Mouse (Mus musculus) myocyte (in vitro differentiated cells): ENCODE data around the gene Ergic1. TPM values are rescaled to one million over a fixed set of nuclear protein-coding genes. Genes with fewer than 3 reads are reported as not detected.

Experiments used
- H3K27me3 ChIP-seq: one replicate; pipeline ENCODE4 v1.6.1; 2011; ENCODE audit not compliant: control insufficient read depth, insufficient read depth, insufficient read length
- H3K36me3 ChIP-seq: one replicate; pipeline ENCODE4 v1.6.1; 2011; ENCODE audit not compliant: control insufficient read depth, insufficient read depth
- H3K4me2 ChIP-seq: one replicate; pipeline ENCODE4 v1.6.1; 2011; ENCODE audit warnings: low read depth, control low read depth
- H3K4me3 ChIP-seq: one replicate; pipeline ENCODE4 v1.5.1; 2011; ENCODE audit warnings: mild to moderate bottlenecking, control low read depth, moderate library complexity
- H3K79me2 ChIP-seq: one replicate; pipeline ENCODE4 v1.6.1; 2011; ENCODE audit not compliant: control insufficient read depth, insufficient read depth
- H3ac ChIP-seq: one replicate; pipeline ENCODE4 v1.6.1; 2011; ENCODE audit not compliant: control insufficient read depth, insufficient read length
- CEBPB ChIP-seq: IDR thresholded peaks from 2 replicates; pipeline ENCODE4 v1.6.1; 2011; ENCODE audit warnings: mild to moderate bottlenecking, moderate library complexity; ENCODE audit not compliant: poor library complexity, insufficient read depth, severe bottlenecking
- E2F4 ChIP-seq: IDR thresholded peaks from one replicate; pipeline ENCODE4 v1.6.1; 2011; ENCODE audit warnings: mild to moderate bottlenecking, control low read depth, moderate library complexity; ENCODE audit not compliant: insufficient read depth
- MAX ChIP-seq: IDR thresholded peaks from one replicate; pipeline ENCODE4 v1.6.1; 2011; ENCODE audit warnings: low read depth, mild to moderate bottlenecking, control low read depth
- MYOD1 ChIP-seq, 3 experiments: IDR thresholded peaks; one replicate each; pipeline ENCODE4 v1.6.1; 2011; ENCODE audit warnings: control low read depth in 2 of 3, low read depth in 2 of 3, mild to moderate bottlenecking in 2 of 3, moderate library complexity in 1 of 3; ENCODE audit not compliant: insufficient read length in 2 of 3, control insufficient read depth in 1 of 3
- MYOG ChIP-seq, 3 experiments: IDR thresholded peaks; one replicate each; pipeline ENCODE4 v1.6.1; 2011; ENCODE audit warnings: control low read depth in 2 of 3, low read depth in 2 of 3, mild to moderate bottlenecking in 2 of 3; ENCODE audit not compliant: insufficient read length in 2 of 3, control insufficient read depth in 1 of 3, insufficient read depth in 1 of 3
- POLR2A ChIP-seq: IDR thresholded peaks from one replicate; pipeline ENCODE4 v1.6.1; 2011; ENCODE audit warnings: low read depth, mild to moderate bottlenecking, control low read depth, moderate library complexity; ENCODE audit not compliant: insufficient read length
- POLR2AphosphoS2 ChIP-seq: IDR thresholded peaks from one replicate; pipeline ENCODE4 v1.6.1; 2011; ENCODE audit warnings: low read depth, control low read depth; ENCODE audit not compliant: insufficient read length
- REST ChIP-seq: IDR thresholded peaks from one replicate; pipeline ENCODE4 v1.6.1; 2011; ENCODE audit warnings: mild to moderate bottlenecking, control low read depth, moderate library complexity; ENCODE audit not compliant: insufficient read depth, insufficient read length
- SRF ChIP-seq: IDR thresholded peaks from one replicate; pipeline ENCODE4 v1.6.1; 2011; ENCODE audit warnings: low read depth; ENCODE audit not compliant: control insufficient read depth, insufficient read length
- TCF12 ChIP-seq: IDR thresholded peaks from one replicate; pipeline ENCODE4 v1.6.1; 2011; ENCODE audit warnings: mild to moderate bottlenecking, control low read depth; ENCODE audit not compliant: poor library complexity, insufficient read depth, severe bottlenecking
- TCF3 ChIP-seq: IDR thresholded peaks from one replicate; pipeline ENCODE4 v1.6.1; 2011; ENCODE audit warnings: low read depth, control low read depth; ENCODE audit not compliant: insufficient read length
- USF1 ChIP-seq: IDR thresholded peaks from one replicate; pipeline ENCODE4 v1.6.1; 2011; ENCODE audit warnings: low read depth, mild to moderate bottlenecking, control low read depth, moderate library complexity
- polyA plus RNA-seq: library from polyadenylated mRNA; unstranded; fragments of >200 nt; fragmentation: generic; extraction: Trizol; gene quantifications from one replicate; pipeline ENCODE4 v1.2.1, GENCODE M21; 2012; ENCODE audit warnings: missing spikeins

The Ergic1 gene
- polyA plus RNA-seq, 1 experiment = 102 TPM

- H3K4me2 ChIP-seq = peak overlapping the region; percentile 27
- no peak overlapping the region for H3ac ChIP-seq
- no peaks in the 10 kb centered on the region for H3K27me3 ChIP-seq
- H3K36me3 ChIP-seq = no peaks in the 10 kb centered on the region
- H3K79me2 ChIP-seq = peaks cover 25% of the 10 kb centered on the region
- H3K4me3 ChIP-seq = no peak overlapping the region
- TF ChIP-seq POLR2AphosphoS2 (no peak), TCF12 (no peak), MYOD1 (IDR thresholded peaks at IDR 0.05; ENCODE audit: control insufficient read depth in 1 of 3, insufficient read length in 2 of 3, low read depth in 2 of 3) (no peak), TCF3 (no peak)
Observed at GRCm38 (mm10) chr17:26594958-26595357, 33.7 kb downstream of the Ergic1 start.

GRCm38 (mm10) chr17:26595448-26596167, 34.3 kb downstream of the Ergic1 start:
- Histone ChIP-seq H3K4me2 (peak overlapping the region; percentile 27), H3K79me2 (peaks cover 24% of the 10 kb centered on the region), H3K27me3 (no peaks in the 10 kb centered on the region), H3ac (no peak overlapping the region), H3K36me3 (no peaks in the 10 kb centered on the region), H3K4me3 (no peak overlapping the region)
- TF ChIP-seq MAX (no peak), MYOG (IDR thresholded peaks at IDR 0.05; ENCODE audit: control insufficient read depth in 1 of 3, insufficient read depth in 1 of 3, insufficient read length in 2 of 3, low read depth in 2 of 3) (peak in 1 of 3 experiments; percentile 35)

- H3K4me2 ChIP-seq = peak overlapping the region; percentile 27
- TF ChIP-seq TCF12 (peak; percentile 11), MYOD1 (IDR thresholded peaks at IDR 0.05; ENCODE audit: control insufficient read depth in 1 of 3, insufficient read length in 2 of 3, low read depth in 2 of 3) (peak in 1 of 3 experiments; percentile 63), MYOG (IDR thresholded peaks at IDR 0.05; ENCODE audit: control insufficient read depth in 1 of 3, insufficient read depth in 1 of 3, insufficient read length in 2 of 3, low read depth in 2 of 3) (peak in 1 of 3 experiments; percentile 67), POLR2A (no peak)
- no peaks in the 10 kb centered on the region for H3K36me3 ChIP-seq
- peaks cover 25% of the 10 kb centered on the region for H3K79me2 ChIP-seq
- H3K4me3 ChIP-seq = no peak overlapping the region
- no peak overlapping the region for H3ac ChIP-seq
- H3K27me3 ChIP-seq = no peaks in the 10 kb centered on the region
Observed at GRCm38 (mm10) chr17:26596168-26596658, 34.9 kb downstream of the Ergic1 start.

- Histone ChIP-seq H3K79me2 (peaks cover 33% of the 10 kb centered on the region), H3K4me2 (no peak overlapping the region), H3K36me3 (no peaks in the 10 kb centered on the region), H3ac (no peak overlapping the region), H3K4me3 (no peak overlapping the region), H3K27me3 (no peaks in the 10 kb centered on the region)
- no peak for TF ChIP-seq REST
Observed at GRCm38 (mm10) chr17:26596856-26597481, 35.7 kb downstream of the Ergic1 start.

- TF ChIP-seq TCF12 (no peak), USF1 (no peak), REST (no peak), SRF (no peak), E2F4 (no peak), POLR2A (no peak), POLR2AphosphoS2 (no peak), MYOG (IDR thresholded peaks at IDR 0.05; ENCODE audit: control insufficient read depth in 1 of 3, insufficient read depth in 1 of 3, insufficient read length in 2 of 3, low read depth in 2 of 3) (no peak), CEBPB (no peak), TCF3 (no peak), MAX (no peak), MYOD1 (IDR thresholded peaks at IDR 0.05; ENCODE audit: control insufficient read depth in 1 of 3, insufficient read length in 2 of 3, low read depth in 2 of 3) (no peak)
Observed at GRCm38 (mm10) chr17:26598845-26599244, 37.6 kb downstream of the Ergic1 start.

More at GRCm38 (mm10) chr17:26598845-26599244, 37.6 kb downstream of the Ergic1 start:
- no peaks in the 10 kb centered on the region for H3K36me3 ChIP-seq
- no peak overlapping the region for H3ac ChIP-seq
- H3K4me2 ChIP-seq = peak overlapping the region; percentile 51
- H3K4me3 ChIP-seq = no peak overlapping the region
- no peaks in the 10 kb centered on the region for H3K27me3 ChIP-seq
- peaks cover 32% of the 10 kb centered on the region for H3K79me2 ChIP-seq
